Mouse (Mus musculus): ENCODE measurements around the gene Tmem51. TPM values are rescaled to one million over a fixed set of nuclear protein-coding genes. Genes with fewer than 3 reads are reported as not detected.

Gene Tmem51
- polyA plus RNA-seq, 1 experiment from 2014 or later = 10.1 TPM

DNA sequence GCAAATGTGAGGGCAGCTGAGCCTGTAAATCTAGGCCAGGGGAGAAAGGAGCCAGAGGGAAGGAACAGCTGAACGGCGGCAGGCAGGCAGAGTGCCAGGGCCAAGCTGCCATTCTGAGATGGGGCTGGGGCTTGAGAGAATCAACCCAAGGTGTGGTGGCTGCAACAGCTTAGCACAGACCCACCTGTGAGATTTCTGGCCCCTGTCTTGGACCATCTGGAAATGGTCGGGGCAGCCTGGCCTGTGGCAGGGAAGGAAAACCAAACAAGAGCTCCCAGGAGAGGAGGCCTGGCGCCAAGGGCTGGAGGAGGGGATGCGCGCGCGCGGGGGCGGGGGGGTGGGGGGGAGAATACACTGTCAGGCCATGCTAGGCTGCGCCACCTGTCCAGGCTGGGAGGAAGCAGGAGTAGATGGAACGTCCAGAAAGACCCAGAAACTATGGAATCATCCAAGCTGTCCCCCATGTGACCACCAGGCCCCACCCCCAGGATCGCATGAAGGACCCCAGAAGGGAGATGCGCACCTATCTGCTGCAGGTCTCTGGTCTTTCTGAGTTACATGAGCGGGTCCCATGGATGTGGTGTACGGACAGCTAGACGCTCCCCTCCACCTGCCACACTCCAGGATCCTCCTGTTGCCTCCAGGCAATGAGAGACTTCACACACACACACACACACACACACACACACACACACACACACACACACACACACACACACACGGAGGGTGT lies 3.0 kb downstream of the Tmem51 start:
- H3K4me3 ChIP-seq (ENCODE audit: low read depth, low read length) = no peak overlapping the region
- peak overlapping the region; percentile 17; the same call in 1 of the 2 replicates for H3K27ac ChIP-seq (replicated peaks; ENCODE audit: low read depth, low read length)
- WGBS = 35% methylated on average over 18 of the region's 18 CpGs
- H3K9ac ChIP-seq (replicated peaks; ENCODE audit: low read length) = no peak overlapping the region
- no peak overlapping the region for H3K4me2 ChIP-seq (ENCODE audit: low read depth, low read length)
- ATAC-seq (replicated peaks; ENCODE audit: insufficient number of reproducible peaks, low FRiP score, low TSS enrichment, low read depth) (no peak; the same call in 1 of the 2 replicates), DNase-seq (ENCODE audit: low spot score) (peak; percentile 63)
- no peaks in the 10 kb centered on the region for H3K36me3 ChIP-seq (replicated peaks; ENCODE audit: control insufficient read depth, insufficient read depth, low read depth, low read length)
- H3K9me3 ChIP-seq (replicated peaks; ENCODE audit: control insufficient read depth, low read length) = no peaks in the 10 kb centered on the region
- peaks cover 3% of the 10 kb centered on the region for H3K27me3 ChIP-seq (ENCODE audit: control insufficient read depth, insufficient read depth, low read length)
- no peaks in the 10 kb centered on the region for H3K4me1 ChIP-seq (ENCODE audit: control insufficient read depth, insufficient read depth, low read length)

DNA sequence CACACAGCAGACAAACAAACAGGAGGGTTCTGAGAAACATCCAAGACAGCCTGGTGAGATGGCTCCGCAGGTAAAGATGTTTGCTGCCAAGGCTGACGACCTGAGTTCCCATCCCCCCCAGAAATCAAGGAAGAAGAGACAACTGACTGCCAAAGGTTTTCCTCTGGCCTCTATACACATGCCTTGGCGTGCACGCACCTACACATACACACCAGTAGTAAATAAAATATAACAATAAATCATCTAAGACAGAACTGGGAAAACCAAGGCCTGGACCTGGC lies 3.7 kb downstream of the Tmem51 start:
- H3K4me2 ChIP-seq (ENCODE audit: low read depth, low read length) = no peak overlapping the region
- H3K36me3 ChIP-seq (replicated peaks; ENCODE audit: control insufficient read depth, insufficient read depth, low read depth, low read length) = no peaks in the 10 kb centered on the region
- H3K9me3 ChIP-seq (replicated peaks; ENCODE audit: control insufficient read depth, low read length) = no peaks in the 10 kb centered on the region
- ATAC-seq (replicated peaks; ENCODE audit: insufficient number of reproducible peaks, low FRiP score, low TSS enrichment, low read depth) (no peak), DNase-seq (ENCODE audit: low spot score) (no peak)
- peaks cover 3% of the 10 kb centered on the region for H3K27me3 ChIP-seq (ENCODE audit: control insufficient read depth, insufficient read depth, low read length)
- no peak overlapping the region for H3K4me3 ChIP-seq (ENCODE audit: low read depth, low read length)
- no peak overlapping the region for H3K27ac ChIP-seq (replicated peaks; ENCODE audit: low read depth, low read length)
- no peak overlapping the region for H3K9ac ChIP-seq (replicated peaks; ENCODE audit: low read length)
- 80% methylated on average over 4 of the region's 4 CpGs for WGBS
- no peaks in the 10 kb centered on the region for H3K4me1 ChIP-seq (ENCODE audit: control insufficient read depth, insufficient read depth, low read length)

DNA sequence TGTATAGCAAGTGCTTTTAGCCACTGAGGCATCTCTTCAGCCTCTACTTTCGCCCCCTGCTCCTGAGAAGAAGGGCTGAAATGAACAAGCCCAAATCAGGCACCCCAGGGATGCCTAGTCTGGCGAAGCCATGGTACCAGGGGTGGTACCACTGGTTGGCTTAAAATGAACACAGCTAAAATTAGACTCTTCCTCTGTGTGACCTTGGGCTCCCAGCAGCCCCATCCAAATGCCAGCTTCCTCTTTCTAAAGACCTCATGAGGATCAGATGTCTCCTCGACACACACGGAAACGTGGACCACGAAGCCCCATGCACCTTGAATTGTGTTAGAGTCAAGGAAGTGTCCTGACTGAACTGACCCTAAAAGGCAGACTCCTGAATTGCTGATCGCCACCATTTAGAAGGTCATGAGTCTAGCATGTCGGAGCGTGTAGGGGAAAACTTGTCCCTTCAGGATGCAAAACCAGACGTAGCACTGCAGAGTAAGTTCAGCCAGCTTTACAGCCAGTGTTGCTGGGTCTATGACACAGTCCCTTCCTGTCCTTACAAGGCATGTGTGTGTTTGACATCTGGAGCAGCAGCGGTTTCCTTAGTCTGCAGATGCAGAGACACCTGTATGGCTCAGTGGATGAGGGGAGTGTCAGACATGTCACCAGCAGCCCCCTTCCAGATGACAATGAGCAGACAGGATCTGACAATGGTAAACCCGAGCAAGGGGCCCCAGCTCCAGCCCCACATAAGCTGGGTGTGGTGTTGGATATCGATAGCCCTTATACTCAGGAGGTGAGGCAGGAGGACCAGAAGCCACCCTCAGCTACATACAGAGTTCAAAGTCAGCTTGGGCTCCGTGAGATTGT lies 4.2 kb downstream of the Tmem51 start:
- 64% methylated on average over 14 of the region's 14 CpGs for WGBS
- Histone ChIP-seq H3K27ac (replicated peaks; ENCODE audit: low read depth, low read length) (no peak overlapping the region), H3K36me3 (replicated peaks; ENCODE audit: control insufficient read depth, insufficient read depth, low read depth, low read length) (no peaks in the 10 kb centered on the region)

DNA sequence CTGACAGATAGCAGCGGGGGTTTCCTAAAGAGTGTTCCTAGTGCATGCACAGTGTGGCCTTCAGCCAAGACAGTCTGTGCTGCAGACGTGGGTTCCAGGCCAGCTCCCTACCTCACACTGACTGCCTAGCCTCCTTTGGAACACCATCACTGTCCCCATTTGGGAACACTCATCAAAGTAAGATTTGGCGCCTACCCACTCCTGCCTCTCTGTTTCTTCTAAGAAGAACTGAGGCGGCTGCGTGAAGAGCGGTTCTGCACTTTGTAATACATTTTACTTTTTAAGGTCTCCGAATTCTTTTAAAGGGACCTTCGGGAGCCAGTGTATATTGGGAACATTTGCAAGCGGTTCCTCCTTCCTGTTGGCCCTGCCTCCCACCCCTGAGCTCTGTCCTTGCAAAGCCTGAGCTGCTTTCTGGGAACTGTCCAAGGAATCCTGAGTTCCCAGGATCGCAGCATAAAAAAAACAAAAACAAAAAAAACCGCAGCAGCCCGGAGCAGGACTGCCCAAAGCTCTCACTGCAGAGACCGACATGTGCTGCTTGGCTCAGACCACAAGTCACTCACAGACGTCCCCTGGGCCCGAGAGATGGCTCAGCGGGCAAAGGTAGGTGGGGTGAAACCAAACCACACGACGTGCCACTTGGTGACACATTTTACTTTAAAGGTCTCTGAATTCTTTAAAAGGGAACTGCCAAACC lies 6.4 kb downstream of the Tmem51 start:
- WGBS = 38% methylated on average over 18 of the region's 18 CpGs
- no peaks in the 10 kb centered on the region for H3K9me3 ChIP-seq (replicated peaks; ENCODE audit: control insufficient read depth, low read length)
- no peaks in the 10 kb centered on the region; the same call in 1 of the 2 replicates for H3K27me3 ChIP-seq (ENCODE audit: control insufficient read depth, insufficient read depth, low read length)
- no peak for ATAC-seq (replicated peaks; ENCODE audit: insufficient number of reproducible peaks, low FRiP score, low TSS enrichment, low read depth)
- H3K4me1 ChIP-seq (ENCODE audit: control insufficient read depth, insufficient read depth, low read length) = no peaks in the 10 kb centered on the region
- H3K36me3 ChIP-seq (replicated peaks; ENCODE audit: control insufficient read depth, insufficient read depth, low read depth, low read length) = no peaks in the 10 kb centered on the region
- no peak overlapping the region for H3K27ac ChIP-seq (replicated peaks; ENCODE audit: low read depth, low read length)
- H3K9ac ChIP-seq (replicated peaks; ENCODE audit: low read length) = no peak overlapping the region
- no peak overlapping the region for H3K4me2 ChIP-seq (ENCODE audit: low read depth, low read length)
- no peak for DNase-seq (ENCODE audit: low spot score)
- H3K4me3 ChIP-seq (ENCODE audit: low read depth, low read length) = no peak overlapping the region

More for the DNA sequence above, 4.2 kb downstream of the Tmem51 start:
- Histone ChIP-seq H3K9me3 (replicated peaks; ENCODE audit: control insufficient read depth, low read length) (no peaks in the 10 kb centered on the region), H3K9ac (replicated peaks; ENCODE audit: low read length) (no peak overlapping the region), H3K4me2 (ENCODE audit: low read depth, low read length) (no peak overlapping the region), H3K27me3 (ENCODE audit: control insufficient read depth, insufficient read depth, low read length) (no peaks in the 10 kb centered on the region; the same call in 1 of the 2 replicates), H3K4me3 (ENCODE audit: low read depth, low read length) (no peak overlapping the region), H3K4me1 (ENCODE audit: control insufficient read depth, insufficient read depth, low read length) (no peaks in the 10 kb centered on the region)
- DNase-seq (ENCODE audit: low spot score) (no peak), ATAC-seq (replicated peaks; ENCODE audit: insufficient number of reproducible peaks, low FRiP score, low TSS enrichment, low read depth) (no peak)

DNA sequence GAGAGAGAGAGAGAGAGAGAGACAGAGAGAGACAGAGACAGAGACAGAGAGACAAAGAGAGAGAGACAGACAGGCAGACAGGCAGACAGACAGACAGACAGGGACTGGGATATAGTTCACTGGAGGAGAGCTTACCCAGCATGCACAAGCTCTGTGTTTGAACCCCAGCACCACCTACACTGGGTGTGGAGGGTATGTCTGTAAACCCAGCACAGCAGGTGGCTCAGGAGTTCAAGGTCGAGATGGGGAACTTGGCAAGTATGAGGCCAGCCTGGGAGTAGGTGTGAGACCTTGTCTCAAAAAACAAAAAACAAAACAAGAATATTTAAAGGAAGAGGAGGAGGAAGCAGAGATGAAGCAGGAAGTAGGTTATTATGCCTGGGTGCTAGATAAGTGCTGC lies 7.2 kb downstream of the Tmem51 start:
- Histone ChIP-seq H3K27ac (replicated peaks; ENCODE audit: low read depth, low read length) (no peak overlapping the region), H3K4me3 (ENCODE audit: low read depth, low read length) (no peak overlapping the region), H3K27me3 (ENCODE audit: control insufficient read depth, insufficient read depth, low read length) (no peaks in the 10 kb centered on the region; the same call in 1 of the 2 replicates), H3K36me3 (replicated peaks; ENCODE audit: control insufficient read depth, insufficient read depth, low read depth, low read length) (no peaks in the 10 kb centered on the region), H3K9ac (replicated peaks; ENCODE audit: low read length) (no peak overlapping the region), H3K9me3 (replicated peaks; ENCODE audit: control insufficient read depth, low read length) (no peaks in the 10 kb centered on the region), H3K4me1 (ENCODE audit: control insufficient read depth, insufficient read depth, low read length) (no peaks in the 10 kb centered on the region), H3K4me2 (ENCODE audit: low read depth, low read length) (no peak overlapping the region)
- 43% methylated on average over 1 of the region's 1 CpGs for WGBS
- no peak for DNase-seq (ENCODE audit: low spot score)
- ATAC-seq (replicated peaks; ENCODE audit: insufficient number of reproducible peaks, low FRiP score, low TSS enrichment, low read depth) = no peak

DNA sequence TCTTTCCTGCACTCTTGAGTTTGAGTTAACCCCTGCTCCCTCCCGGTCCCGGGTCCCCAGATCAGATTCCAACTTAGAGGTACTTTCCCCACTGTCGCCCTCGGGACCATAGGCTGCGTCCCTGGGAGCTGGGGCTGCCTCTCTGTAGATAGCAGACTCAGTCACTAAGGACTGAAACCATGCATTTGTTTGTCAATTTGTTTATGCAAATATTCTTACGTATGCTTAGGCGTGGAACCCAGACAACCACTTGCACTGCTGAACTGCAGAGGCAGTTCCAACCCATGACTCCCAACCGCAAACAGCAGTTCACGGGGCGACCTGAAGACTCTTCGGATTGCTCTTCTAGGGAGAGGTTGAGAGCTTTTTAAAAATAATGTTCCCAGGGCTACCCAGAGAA lies 8.2 kb downstream of the Tmem51 start:
- DNase-seq (ENCODE audit: low spot score) (no peak), ATAC-seq (replicated peaks; ENCODE audit: insufficient number of reproducible peaks, low FRiP score, low TSS enrichment, low read depth) (no peak)
- H3K4me1 ChIP-seq (ENCODE audit: control insufficient read depth, insufficient read depth, low read length) = no peaks in the 10 kb centered on the region; the same call in none of the 2 replicates
- H3K27ac ChIP-seq (replicated peaks; ENCODE audit: low read depth, low read length) = no peak overlapping the region
- H3K36me3 ChIP-seq (replicated peaks; ENCODE audit: control insufficient read depth, insufficient read depth, low read depth, low read length) = no peaks in the 10 kb centered on the region
- 75% methylated on average over 11 of the region's 11 CpGs for WGBS
- no peak overlapping the region for H3K4me2 ChIP-seq (ENCODE audit: low read depth, low read length)
- H3K9ac ChIP-seq (replicated peaks; ENCODE audit: low read length) = no peak overlapping the region
- H3K4me3 ChIP-seq (ENCODE audit: low read depth, low read length) = no peak overlapping the region
- no peaks in the 10 kb centered on the region for H3K27me3 ChIP-seq (ENCODE audit: control insufficient read depth, insufficient read depth, low read length)
- H3K9me3 ChIP-seq (replicated peaks; ENCODE audit: control insufficient read depth, low read length) = no peaks in the 10 kb centered on the region

DNA sequence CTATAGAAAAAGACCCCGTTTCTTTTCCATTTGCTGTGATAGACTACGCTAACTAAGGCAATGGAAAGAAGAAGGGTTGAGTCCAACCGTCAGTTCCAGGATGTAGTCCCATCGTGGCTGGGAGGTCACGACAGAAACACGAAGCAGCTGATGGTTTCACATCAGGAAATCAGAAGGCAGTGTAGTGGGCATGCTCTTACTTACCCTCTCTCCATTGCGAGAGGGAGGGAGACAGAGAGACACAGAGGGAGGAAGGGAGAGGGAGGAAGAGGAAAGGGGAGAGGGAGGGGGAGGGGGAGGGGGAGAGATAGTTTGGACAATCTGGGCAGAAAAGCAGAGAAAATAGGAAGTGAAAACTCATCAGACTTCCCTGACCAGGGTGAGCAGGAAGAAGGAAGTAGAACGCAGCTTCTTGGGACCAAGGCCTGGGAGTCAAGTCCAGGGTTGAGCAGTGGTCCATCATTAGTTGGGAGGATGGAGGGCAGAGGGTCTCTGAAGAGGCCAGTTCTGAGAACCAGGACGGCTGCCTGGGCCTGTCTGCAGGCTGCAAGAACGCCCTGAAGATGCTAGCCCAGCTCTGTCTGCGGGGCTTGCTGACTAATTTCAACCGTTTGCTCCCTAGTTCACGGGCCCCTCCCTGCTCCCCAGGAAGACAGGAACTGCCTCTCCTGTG lies 9.9 kb downstream of the Tmem51 start:
- DNase-seq (ENCODE audit: low spot score) (no peak), ATAC-seq (replicated peaks; ENCODE audit: insufficient number of reproducible peaks, low FRiP score, low TSS enrichment, low read depth) (no peak)
- Histone ChIP-seq H3K27me3 (ENCODE audit: control insufficient read depth, insufficient read depth, low read length) (no peaks in the 10 kb centered on the region), H3K9ac (replicated peaks; ENCODE audit: low read length) (no peak overlapping the region), H3K4me2 (ENCODE audit: low read depth, low read length) (no peak overlapping the region), H3K9me3 (replicated peaks; ENCODE audit: control insufficient read depth, low read length) (no peaks in the 10 kb centered on the region), H3K4me3 (ENCODE audit: low read depth, low read length) (no peak overlapping the region), H3K36me3 (replicated peaks; ENCODE audit: control insufficient read depth, insufficient read depth, low read depth, low read length) (no peaks in the 10 kb centered on the region), H3K27ac (replicated peaks; ENCODE audit: low read depth, low read length) (no peak overlapping the region), H3K4me1 (ENCODE audit: control insufficient read depth, insufficient read depth, low read length) (peaks cover 4% of the 10 kb centered on the region)
- WGBS = 59% methylated on average over 12 of the region's 13 CpGs

Data from embryonic facial prominence, embryonic 11.5 days (tissue).